Mouse (Mus musculus) small intestine, adult 2 months (tissue): ENCODE results near the gene Tcirg1.

Source experiments
- CTCF ChIP-seq: fragments of 200-500 bp; IDR thresholded peaks from 2 replicates; pipeline ENCODE4 v1.5.1; 2012; ENCODE audit warnings: low read depth, mild to moderate bottlenecking, control low read depth, inconsistent platforms, low read length, moderate library complexity, mixed read lengths; ENCODE audit not compliant: insufficient replicate concordance, insufficient read length; ENCODE audit errors: extremely low read depth
- POLR2A ChIP-seq: fragments of 200-500 bp; IDR thresholded peaks from 2 replicates; pipeline ENCODE4 v1.6.1; 2012; ENCODE audit warnings: low read depth, mild to moderate bottlenecking, control low read depth, inconsistent platforms, low read length, moderate library complexity

DNA sequence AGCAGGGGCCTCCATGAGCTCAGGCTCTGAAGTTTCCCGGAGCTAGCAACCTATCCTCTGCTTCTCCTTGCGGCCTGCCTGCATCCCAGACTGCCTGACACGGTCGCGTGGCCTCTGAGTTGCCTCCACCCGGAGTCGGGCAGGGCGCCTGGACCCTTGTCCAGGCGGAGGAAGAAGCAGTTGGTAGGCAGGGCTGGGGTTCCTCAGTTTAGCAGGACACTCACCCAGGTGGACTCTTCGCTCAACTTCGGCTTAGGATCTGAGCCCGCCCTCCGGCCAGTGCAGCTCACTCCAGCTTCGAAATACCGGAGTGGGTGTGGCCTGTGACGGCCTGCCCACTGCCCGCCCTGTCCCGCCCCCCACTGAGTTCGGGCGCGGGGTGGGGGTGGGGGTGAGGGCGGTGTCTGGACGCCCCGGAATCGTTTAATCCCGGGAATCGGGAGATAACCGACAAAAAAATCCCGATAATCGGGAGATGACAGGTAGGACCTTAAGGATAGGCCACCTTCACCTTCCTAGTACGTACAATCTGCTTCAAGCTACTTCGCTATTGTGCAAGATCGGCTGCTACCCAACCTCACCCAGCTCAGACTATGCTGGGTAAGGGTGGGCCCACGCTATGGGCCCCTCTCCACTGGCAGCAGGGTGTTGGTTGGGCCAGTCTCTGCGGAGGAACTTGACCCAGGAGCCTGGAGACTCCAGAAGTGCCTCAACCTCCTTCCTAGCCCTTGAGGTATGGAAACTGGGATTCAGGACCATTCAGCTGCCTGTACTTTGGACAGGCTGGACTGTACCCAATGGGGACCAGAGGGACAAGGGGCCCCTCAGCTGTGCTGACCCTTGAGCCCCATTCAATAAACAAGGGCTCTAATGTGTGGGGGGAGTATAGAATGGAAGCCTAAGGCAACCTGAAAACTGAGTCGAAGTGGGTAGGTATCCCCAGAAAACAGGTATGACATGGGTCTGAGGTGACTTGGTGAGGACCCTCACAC, at the start of gene Tcirg1:
- TF ChIP-seq CTCF (no peak), POLR2A (peak; percentile 85; the same call in 1 of the 2 replicates)
